Mouse (Mus musculus): ENCODE measurements around the gene Gm20683. TPM values are rescaled to one million over a fixed set of nuclear protein-coding genes. Genes with fewer than 3 reads are reported as not detected.

Gene Gm20683
- polyA plus RNA-seq, 1 experiment from 2014 or later: 0.34 TPM

GRCm38 (mm10) chr17:25883268-25883667, 41.7 kb upstream of the Gm20683 start:
- Histone ChIP-seq H3K4me1 (ENCODE audit: insufficient read depth) (peaks cover 17% of the 10 kb centered on the region), H3K27ac (ENCODE audit: low read depth) (no peak overlapping the region), H3K4me2 (ENCODE audit: low read depth, low read length) (no peak overlapping the region), H3K36me3 (replicated peaks; ENCODE audit: insufficient read depth, low read length) (peaks cover 30% of the 10 kb centered on the region), H3K9ac (replicated peaks) (no peak overlapping the region), H3K9me3 (ENCODE audit: low read length) (no peaks in the 10 kb centered on the region), H3K4me3 (ENCODE audit: low read depth, low read length) (no peak overlapping the region), H3K27me3 (ENCODE audit: insufficient read depth, low read length) (no peaks in the 10 kb centered on the region)
- whole genome bisulfite sequencing (ENCODE audit: insufficient replicate concordance): 87% methylated on average over 8 of the region's 8 CpGs
- ATAC-seq (no peak), DNase-seq (no peak)
- TF ChIP-seq EP300 (IDR thresholded peaks at IDR 0.05; ENCODE audit: low read depth) (no peak), CTCF (IDR thresholded peaks at IDR 0.05; ENCODE audit: low read depth) (no peak)

DNA sequence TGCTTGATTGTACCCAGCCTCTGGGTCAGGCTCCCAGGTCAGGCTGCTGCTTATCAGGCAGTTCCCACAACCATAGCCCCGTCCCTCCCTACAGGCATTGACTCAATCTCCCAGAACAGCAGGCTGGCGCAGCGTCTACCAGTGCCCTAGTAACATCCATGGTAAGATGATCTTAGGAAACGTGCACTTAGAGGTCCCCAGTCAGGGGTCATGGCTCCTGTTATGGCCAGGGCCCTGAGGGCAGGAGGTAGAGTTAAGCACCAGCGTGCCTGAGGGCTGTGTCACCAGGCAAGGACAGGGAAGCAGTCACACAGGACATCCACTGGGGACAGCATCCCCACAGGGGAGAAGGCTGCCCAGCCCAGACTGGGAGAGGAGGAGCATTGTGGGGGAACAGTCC, 40.7 kb upstream of the Gm20683 start:
- H3K27ac ChIP-seq (ENCODE audit: low read depth): no peak overlapping the region
- H3K4me1 ChIP-seq (ENCODE audit: insufficient read depth): peaks cover 17% of the 10 kb centered on the region
- TF ChIP-seq EP300 (IDR thresholded peaks at IDR 0.05; ENCODE audit: low read depth): no peak
- TF ChIP-seq CTCF (IDR thresholded peaks at IDR 0.05; ENCODE audit: low read depth): peak; percentile 31; the same call in 1 of the 2 replicates
- H3K9ac ChIP-seq (replicated peaks): no peak overlapping the region
- H3K9me3 ChIP-seq (ENCODE audit: low read length): no peaks in the 10 kb centered on the region
- 53% methylated on average over 5 of the region's 5 CpGs for WGBS (ENCODE audit: insufficient replicate concordance)
- no peak overlapping the region for H3K4me2 ChIP-seq (ENCODE audit: low read depth, low read length)
- H3K36me3 ChIP-seq (replicated peaks; ENCODE audit: insufficient read depth, low read length): peaks cover 23% of the 10 kb centered on the region
- DNase-seq (no peak), ATAC-seq (peak; percentile 9; the same call in 1 of the 2 replicates)
- no peaks in the 10 kb centered on the region for H3K27me3 ChIP-seq (ENCODE audit: insufficient read depth, low read length)
- H3K4me3 ChIP-seq (ENCODE audit: low read depth, low read length): no peak overlapping the region

DNA sequence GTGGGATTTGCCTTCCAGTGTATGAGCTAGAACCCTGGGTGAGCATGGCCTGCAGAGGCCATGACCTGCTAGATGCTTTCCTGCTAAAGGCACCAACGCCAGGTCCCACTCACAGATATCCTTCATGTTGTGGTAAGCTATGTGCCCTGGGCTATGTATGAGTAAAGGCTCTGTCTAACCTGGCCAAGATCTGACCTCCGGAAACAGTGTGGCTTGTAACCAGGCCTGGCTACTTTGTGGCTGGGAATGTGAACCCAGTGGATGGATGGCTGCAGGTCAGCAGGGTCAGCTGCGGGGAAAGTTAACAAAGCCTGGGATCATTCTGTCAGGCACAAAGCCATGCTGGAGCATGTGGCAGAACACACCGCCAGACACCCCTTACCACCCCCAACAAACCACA, 40.1 kb upstream of the Gm20683 start:
- Histone ChIP-seq H3K4me3 (ENCODE audit: low read depth, low read length) (no peak overlapping the region), H3K36me3 (replicated peaks; ENCODE audit: insufficient read depth, low read length) (peaks cover 23% of the 10 kb centered on the region), H3K27ac (ENCODE audit: low read depth) (no peak overlapping the region), H3K4me2 (ENCODE audit: low read depth, low read length) (no peak overlapping the region), H3K9me3 (ENCODE audit: low read length) (no peaks in the 10 kb centered on the region), H3K9ac (replicated peaks) (no peak overlapping the region), H3K27me3 (ENCODE audit: insufficient read depth, low read length) (no peaks in the 10 kb centered on the region), H3K4me1 (ENCODE audit: insufficient read depth) (peaks cover 21% of the 10 kb centered on the region)
- ATAC-seq (no peak), DNase-seq (no peak)
- TF ChIP-seq CTCF (IDR thresholded peaks at IDR 0.05; ENCODE audit: low read depth): no peak
- no peak for TF ChIP-seq EP300 (IDR thresholded peaks at IDR 0.05; ENCODE audit: low read depth)
- WGBS (ENCODE audit: insufficient replicate concordance): 66% methylated on average over 4 of the region's 4 CpGs

DNA sequence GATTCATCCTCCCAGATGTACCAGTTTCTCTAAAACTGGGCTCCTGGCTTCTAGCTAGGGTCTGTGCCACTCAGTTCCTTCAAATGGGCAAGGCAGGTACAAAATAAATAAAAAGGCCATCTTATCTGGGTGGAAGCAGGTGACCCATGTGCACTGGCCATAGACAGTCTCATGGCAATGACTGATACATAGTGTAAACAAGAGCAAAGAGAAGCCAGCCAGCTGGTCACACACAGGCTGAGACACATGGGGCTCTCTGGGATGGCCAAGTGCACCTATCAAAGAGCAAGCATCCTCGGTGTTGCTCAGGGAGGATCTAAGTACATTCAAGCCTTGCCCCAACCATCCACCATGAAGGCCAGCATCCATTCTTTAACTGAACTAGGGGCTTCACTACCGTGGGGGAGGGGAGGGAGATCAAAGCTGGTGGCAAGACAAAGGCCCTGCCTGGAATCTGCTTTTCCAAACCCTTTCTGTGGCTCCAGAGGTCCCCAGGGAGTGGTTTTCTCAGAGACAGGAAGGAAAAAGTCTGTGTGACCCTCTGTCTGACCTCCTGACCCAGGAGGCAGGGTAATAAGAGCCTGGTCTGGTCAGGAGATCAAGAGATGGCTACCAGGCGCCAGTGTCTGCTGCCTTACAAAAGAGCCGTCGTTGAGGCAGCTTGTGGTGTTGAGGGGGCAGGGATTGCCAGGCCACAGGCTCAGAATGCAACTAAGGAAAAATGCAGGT, 39.5 kb upstream of the Gm20683 start:
- peaks cover 23% of the 10 kb centered on the region for H3K36me3 ChIP-seq (replicated peaks; ENCODE audit: insufficient read depth, low read length)
- ATAC-seq (0 out of 2 replicates have a peak, but pooled peaks have one; percentile 19), DNase-seq (no peak)
- H3K4me1 ChIP-seq (ENCODE audit: insufficient read depth): peaks cover 24% of the 10 kb centered on the region
- peak overlapping the region; percentile 7; the same call in 1 of the 2 replicates for H3K27ac ChIP-seq (ENCODE audit: low read depth)
- H3K9ac ChIP-seq (replicated peaks): no peak overlapping the region
- no peak overlapping the region for H3K4me3 ChIP-seq (ENCODE audit: low read depth, low read length)
- no peak for TF ChIP-seq CTCF (IDR thresholded peaks at IDR 0.05; ENCODE audit: low read depth)
- TF ChIP-seq EP300 (IDR thresholded peaks at IDR 0.05; ENCODE audit: low read depth): no peak
- no peak overlapping the region for H3K4me2 ChIP-seq (ENCODE audit: low read depth, low read length)
- H3K27me3 ChIP-seq (ENCODE audit: insufficient read depth, low read length): no peaks in the 10 kb centered on the region
- WGBS (ENCODE audit: insufficient replicate concordance): 42% methylated on average over 5 of the region's 5 CpGs
- H3K9me3 ChIP-seq (ENCODE audit: low read length): no peaks in the 10 kb centered on the region

GRCm38 (mm10) chr17:25880196-25880910, 38.8 kb upstream of the Gm20683 start, which contains the start of gene Wfikkn1:
TSS of gene Wfikkn1 (minus strand) at chr17:25880858.
- H3K9me3 ChIP-seq (ENCODE audit: low read length): no peaks in the 10 kb centered on the region
- H3K36me3 ChIP-seq (replicated peaks; ENCODE audit: insufficient read depth, low read length): peaks cover 23% of the 10 kb centered on the region
- H3K9ac ChIP-seq (replicated peaks): no peak within 1 kb of the TSS
- H3K4me1 ChIP-seq (ENCODE audit: insufficient read depth): peaks cover 24% of the 10 kb centered on the region
- peak within 1 kb of the TSS; percentile 7; the same call in 1 of the 2 replicates for H3K27ac ChIP-seq (ENCODE audit: low read depth)
- no peak for DNase-seq
- no peak within 1 kb of the TSS for H3K4me3 ChIP-seq (ENCODE audit: low read depth, low read length)
- TF ChIP-seq EP300 (IDR thresholded peaks at IDR 0.05; ENCODE audit: low read depth): no peak
- TF ChIP-seq CTCF (IDR thresholded peaks at IDR 0.05; ENCODE audit: low read depth): no peak
- peak; percentile 7; the same call in 1 of the 2 replicates for ATAC-seq
- H3K27me3 ChIP-seq (ENCODE audit: insufficient read depth, low read length): no peaks in the 10 kb centered on the region
- 56% methylated on average over 5 of the region's 5 CpGs for WGBS (ENCODE audit: insufficient replicate concordance)
- H3K4me2 ChIP-seq (ENCODE audit: low read depth, low read length): no peak within 1 kb of the TSS

GRCm38 (mm10) chr17:25879750-25880149, 38.2 kb upstream of the Gm20683 start:
- Histone ChIP-seq H3K27me3 (ENCODE audit: insufficient read depth, low read length) (no peaks in the 10 kb centered on the region), H3K9ac (replicated peaks) (no peak overlapping the region), H3K27ac (ENCODE audit: low read depth) (no peak overlapping the region), H3K4me3 (ENCODE audit: low read depth, low read length) (no peak overlapping the region), H3K4me1 (ENCODE audit: insufficient read depth) (peaks cover 24% of the 10 kb centered on the region), H3K4me2 (ENCODE audit: low read depth, low read length) (no peak overlapping the region), H3K36me3 (replicated peaks; ENCODE audit: insufficient read depth, low read length) (peaks cover 21% of the 10 kb centered on the region), H3K9me3 (ENCODE audit: low read length) (no peaks in the 10 kb centered on the region)
- no peak for ATAC-seq
- DNase-seq: no peak
- 80% methylated on average over 8 of the region's 8 CpGs for WGBS (ENCODE audit: insufficient replicate concordance)
- no peak for TF ChIP-seq EP300 (IDR thresholded peaks at IDR 0.05; ENCODE audit: low read depth)
- TF ChIP-seq CTCF (IDR thresholded peaks at IDR 0.05; ENCODE audit: low read depth): no peak
